Mouse (Mus musculus) liver, embryonic 12.5 days (tissue): Measurements from ENCODE around the gene Cfap43. TPM values are rescaled to one million over a fixed set of nuclear protein-coding genes. Genes with fewer than 3 reads are reported as not detected.

Source experiments
- ATAC-seq: fragments of 200-750 bp; cut with Nextera tagmentation; 2 replicates; pipeline ENCODE4 v1.8.0; 2017; ENCODE audit warnings: moderate number of reproducible peaks, mild to moderate bottlenecking, moderate library complexity
- H3K27ac ChIP-seq: fragments of 300-500 bp; sonication (generic); 2 replicates; pipeline ENCODE4 v1.5.1; 2016; ENCODE audit warnings: mild to moderate bottlenecking
- H3K27me3 ChIP-seq: fragments of 300-500 bp; sonication (generic); replicated peaks from 2 replicates; pipeline ENCODE4 v1.6.1; 2016; ENCODE audit warnings: mild to moderate bottlenecking, moderate library complexity
- H3K36me3 ChIP-seq: fragments of 300-500 bp; sonication (generic); 2 replicates; pipeline ENCODE4 v1.6.1; 2016; ENCODE audit warnings: mild to moderate bottlenecking, moderate library complexity
- H3K4me1 ChIP-seq: fragments of 300-500 bp; sonication (generic); 2 replicates; pipeline ENCODE4 v1.6.1; 2016
- H3K4me2 ChIP-seq: fragments of 300-500 bp; sonication (generic); 2 replicates; pipeline ENCODE4 v1.6.1; 2016; ENCODE audit warnings: mild to moderate bottlenecking, moderate library complexity
- H3K4me3 ChIP-seq: fragments of 300-500 bp; sonication (generic); 2 replicates; pipeline ENCODE4 v1.5.1; 2016; ENCODE audit warnings: mild to moderate bottlenecking, moderate library complexity
- H3K9ac ChIP-seq: fragments of 300-500 bp; sonication (generic); 2 replicates; pipeline ENCODE4 v1.6.1; 2016; ENCODE audit warnings: mild to moderate bottlenecking, moderate library complexity
- H3K9me3 ChIP-seq: fragments of 300-500 bp; sonication (generic); replicated peaks from 2 replicates; pipeline ENCODE4 v1.6.1; 2016; ENCODE audit warnings: mild to moderate bottlenecking, moderate library complexity
- WGBS: fragments of 180-500 bp; shearing (Covaris S2); methylation state at CpG from one replicate; pipeline ENCODE4 v1.1.7; 2016; ENCODE audit not compliant: insufficient replicate concordance; 5-methylcytosine and 5-hydroxymethylcytosine counted together
- polyA plus RNA-seq: library from polyadenylated mRNA; unstranded; fragments of >200 nt; fragmentation: Nextera tagmentation; extraction: Ambion mirVana; gene quantifications from 2 replicates; pipeline ENCODE4 v1.2.1, GENCODE M21; 2016

Cfap43 gene
- polyA plus RNA-seq, 1 experiment from 2014 or later, result 0.04 TPM

DNA sequence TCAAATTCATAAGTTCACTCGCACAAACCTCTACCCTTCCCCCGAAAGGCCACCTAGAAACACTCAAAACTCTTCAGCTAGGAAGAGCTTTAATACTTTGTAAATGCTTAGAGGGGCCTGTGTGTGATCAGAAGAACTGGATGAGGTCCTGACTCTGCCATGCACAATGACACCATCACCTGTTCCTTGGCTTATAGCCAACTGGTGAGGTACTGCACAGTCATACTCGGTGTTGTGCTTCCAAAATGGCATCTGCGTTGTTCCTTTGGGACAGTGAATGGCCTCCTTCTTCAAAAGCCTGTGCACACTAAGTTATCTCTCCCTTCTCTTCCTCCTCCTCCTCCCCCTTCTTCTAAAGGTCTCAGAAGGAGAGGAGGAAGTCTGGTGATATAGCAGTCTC is 8.3 kb downstream of the Cfap43 start:
- H3K4me2 ChIP-seq, result 0 out of 2 replicates have a peak overlapping the region, but pooled peaks have one; percentile 46
- 71% methylated on average over 4 of the region's 4 CpGs for WGBS
- no peak overlapping the region for H3K4me3 ChIP-seq
- H3K4me1 ChIP-seq, result peaks cover 53% of the 10 kb centered on the region
- H3K27me3 ChIP-seq, result no peaks in the 10 kb centered on the region
- H3K36me3 ChIP-seq, result peaks cover 20% of the 10 kb centered on the region
- no peak for ATAC-seq
- no peak overlapping the region for H3K9ac ChIP-seq
- H3K27ac ChIP-seq, result peak overlapping the region; percentile 36; the same call in 1 of the 2 replicates
- no peaks in the 10 kb centered on the region for H3K9me3 ChIP-seq

DNA sequence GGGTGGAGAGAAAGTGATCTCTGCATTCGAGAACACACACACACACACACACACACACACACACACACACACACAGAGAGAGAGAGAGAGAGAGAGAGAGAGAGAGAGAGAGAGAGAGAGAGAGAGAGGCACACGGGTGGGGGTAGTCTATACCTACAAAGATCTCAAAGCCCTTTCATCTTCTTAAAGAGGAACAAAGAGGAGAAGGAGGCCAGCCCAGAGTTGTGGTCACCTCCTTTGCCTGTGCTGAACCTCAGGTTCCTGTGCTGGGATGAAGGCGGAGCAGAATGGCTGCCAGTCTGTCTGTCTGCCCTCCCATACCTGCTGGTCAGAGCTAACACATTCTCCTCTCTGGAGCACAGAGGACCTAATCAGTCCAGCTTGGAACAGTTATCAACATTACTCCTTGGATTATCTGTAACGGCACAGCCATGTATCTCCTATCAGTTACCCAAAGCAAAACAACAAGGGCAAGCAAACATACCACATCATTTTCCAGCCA is 8.9 kb downstream of the Cfap43 start:
- H3K9ac ChIP-seq, result 0 out of 2 replicates have a peak overlapping the region, but pooled peaks have one; percentile 24
- no peaks in the 10 kb centered on the region for H3K9me3 ChIP-seq
- peak overlapping the region; percentile 36; the same call in 1 of the 2 replicates for H3K27ac ChIP-seq
- H3K4me1 ChIP-seq, result peaks cover 56% of the 10 kb centered on the region
- peak overlapping the region; percentile 46 for H3K4me2 ChIP-seq
- peak overlapping the region; percentile 19; the same call in 1 of the 2 replicates for H3K4me3 ChIP-seq
- 42% methylated on average over 2 of the region's 4 CpGs for WGBS
- H3K36me3 ChIP-seq, result peaks cover 20% of the 10 kb centered on the region
- H3K27me3 ChIP-seq, result no peaks in the 10 kb centered on the region
- ATAC-seq, result peak; percentile 63

GRCm38 (mm10) chr19:47909387-47910116 is 9.5 kb downstream of the Cfap43 start:
- Histone ChIP-seq H3K4me3 (peak overlapping the region; percentile 19), H3K4me1 (peaks cover 56% of the 10 kb centered on the region), H3K36me3 (peaks cover 20% of the 10 kb centered on the region), H3K27ac (peak overlapping the region; percentile 36; the same call in 1 of the 2 replicates), H3K9me3 (no peaks in the 10 kb centered on the region), H3K9ac (0 out of 2 replicates have a peak overlapping the region, but pooled peaks have one; percentile 24), H3K27me3 (no peaks in the 10 kb centered on the region), H3K4me2 (peak overlapping the region; percentile 46)
- 28% methylated on average over 10 of the region's 10 CpGs for WGBS
- ATAC-seq, result no peak

- H3K4me2 ChIP-seq, result peak overlapping the region; percentile 46
- ATAC-seq, result no peak
- no peak overlapping the region for H3K9ac ChIP-seq
- H3K4me1 ChIP-seq, result peaks cover 56% of the 10 kb centered on the region
- H3K27me3 ChIP-seq, result no peaks in the 10 kb centered on the region
- 49% methylated on average over 6 of the region's 6 CpGs for WGBS
- H3K4me3 ChIP-seq, result no peak overlapping the region
- H3K27ac ChIP-seq, result no peak overlapping the region
- peaks cover 20% of the 10 kb centered on the region for H3K36me3 ChIP-seq
- H3K9me3 ChIP-seq, result no peaks in the 10 kb centered on the region
Measured at GRCm38 (mm10) chr19:47908961-47909371, 10.1 kb downstream of the Cfap43 start.

DNA sequence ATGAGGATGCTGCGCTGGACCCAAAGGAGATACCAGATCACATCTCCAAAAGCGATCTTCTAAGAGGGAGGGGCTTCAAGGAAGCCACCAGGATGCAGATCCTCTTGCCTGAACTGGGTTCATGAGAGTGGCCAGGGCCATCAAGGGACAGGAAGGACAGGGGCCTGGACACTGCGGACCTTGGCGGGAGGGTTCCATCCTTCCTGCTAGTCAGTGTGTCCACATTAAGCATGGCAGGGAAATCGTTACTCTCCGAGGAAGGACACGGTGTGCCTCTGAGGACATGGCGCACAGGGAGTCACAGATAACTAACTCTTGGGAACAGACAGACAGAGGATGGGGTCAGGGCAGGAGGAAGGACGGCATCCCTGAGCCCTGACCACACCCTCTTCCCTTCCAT is 11.5 kb downstream of the Cfap43 start:
- no peak for ATAC-seq
- WGBS, result 89% methylated on average over 9 of the region's 9 CpGs

DNA sequence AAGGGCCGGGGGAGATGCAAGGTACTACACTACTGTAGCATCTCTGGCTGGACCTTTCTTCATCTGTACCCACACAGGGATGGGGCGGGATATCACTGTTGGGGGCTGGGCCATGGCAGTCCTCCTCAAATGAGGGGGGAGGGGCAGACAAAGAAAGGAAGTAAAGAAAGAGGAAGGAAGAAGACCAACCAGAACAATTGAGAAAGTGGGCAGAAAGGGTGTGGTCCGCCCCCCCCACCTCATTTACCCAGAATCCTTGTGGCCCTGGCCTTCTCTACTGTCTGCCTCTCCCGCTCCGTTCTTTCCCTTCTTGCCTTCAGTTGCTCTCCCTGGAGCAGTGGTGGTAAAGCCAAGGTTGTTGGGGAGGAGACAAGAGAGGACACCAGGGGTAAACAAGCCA is 13.5 kb downstream of the Cfap43 start:
- no peaks in the 10 kb centered on the region for H3K27me3 ChIP-seq
- WGBS, result 60% methylated on average over 5 of the region's 5 CpGs
- ATAC-seq, result no peak
- no peak overlapping the region for H3K9ac ChIP-seq
- H3K36me3 ChIP-seq, result peaks cover 7% of the 10 kb centered on the region; the same call in 1 of the 2 replicates
- H3K9me3 ChIP-seq, result no peaks in the 10 kb centered on the region
- peaks cover 76% of the 10 kb centered on the region for H3K4me1 ChIP-seq
- H3K4me2 ChIP-seq, result no peak overlapping the region
- no peak overlapping the region for H3K27ac ChIP-seq
- no peak overlapping the region for H3K4me3 ChIP-seq

More for the DNA sequence above, 11.5 kb downstream of the Cfap43 start:
- Histone ChIP-seq H3K27ac (no peak overlapping the region), H3K36me3 (peaks cover 20% of the 10 kb centered on the region), H3K4me1 (peaks cover 70% of the 10 kb centered on the region), H3K4me2 (no peak overlapping the region), H3K9ac (no peak overlapping the region), H3K4me3 (no peak overlapping the region), H3K27me3 (no peaks in the 10 kb centered on the region), H3K9me3 (no peaks in the 10 kb centered on the region)

DNA sequence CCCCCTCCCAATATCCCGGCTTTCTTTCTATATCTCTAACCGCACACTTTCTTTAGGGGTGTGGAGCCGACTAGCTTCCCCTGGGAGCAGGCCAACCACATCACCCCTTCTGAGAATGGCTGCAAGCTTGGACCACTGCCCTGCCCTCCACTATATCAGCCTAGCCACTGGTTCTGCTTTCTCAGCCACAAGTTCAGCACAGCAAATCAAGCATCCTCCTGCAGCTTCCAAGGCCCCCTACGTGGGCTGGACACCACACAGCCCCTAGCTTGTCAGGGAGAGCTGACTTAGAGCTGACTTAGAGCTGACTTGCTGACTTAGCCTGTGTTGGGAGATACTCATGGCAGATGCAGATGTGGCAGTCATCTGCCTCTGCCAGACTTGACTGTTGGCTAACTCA is 14.0 kb downstream of the Cfap43 start:
- Histone ChIP-seq H3K9me3 (no peaks in the 10 kb centered on the region), H3K27ac (no peak overlapping the region), H3K9ac (no peak overlapping the region), H3K36me3 (peaks cover 7% of the 10 kb centered on the region; the same call in 1 of the 2 replicates), H3K4me2 (no peak overlapping the region), H3K4me3 (no peak overlapping the region), H3K4me1 (peaks cover 76% of the 10 kb centered on the region), H3K27me3 (no peaks in the 10 kb centered on the region)
- no peak for ATAC-seq
- 50% methylated on average over 4 of the region's 4 CpGs for WGBS

DNA sequence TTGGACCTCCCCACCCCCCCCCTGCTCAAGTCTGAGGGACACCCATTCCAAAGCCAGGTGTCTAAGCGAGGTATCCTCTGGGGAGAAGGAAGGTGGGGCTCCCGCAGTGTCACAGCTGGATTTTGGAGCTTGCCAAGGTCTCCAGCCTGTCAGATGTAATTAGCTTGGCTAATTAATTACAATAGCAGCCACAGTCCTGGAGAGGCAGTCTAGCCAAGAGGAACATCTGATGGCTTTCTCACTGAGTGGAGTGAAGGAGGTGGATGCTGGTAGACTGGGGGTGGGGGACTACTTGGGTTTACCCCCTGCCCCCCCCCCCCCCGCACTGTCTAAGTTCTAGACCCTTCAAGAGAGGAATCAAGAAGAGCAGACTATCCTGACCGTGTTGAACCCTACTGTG is 15.4 kb downstream of the Cfap43 start:
- Histone ChIP-seq H3K36me3 (peaks cover 7% of the 10 kb centered on the region; the same call in 1 of the 2 replicates), H3K4me2 (no peak overlapping the region), H3K4me1 (peaks cover 76% of the 10 kb centered on the region), H3K9ac (no peak overlapping the region), H3K9me3 (no peaks in the 10 kb centered on the region), H3K4me3 (no peak overlapping the region), H3K27me3 (no peaks in the 10 kb centered on the region), H3K27ac (no peak overlapping the region)
- WGBS, result 70% methylated on average over 4 of the region's 4 CpGs
- ATAC-seq, result no peak

GRCm38 (mm10) chr19:47902316-47903201 is 16.5 kb downstream of the Cfap43 start:
- Histone ChIP-seq H3K4me3 (no peak overlapping the region), H3K4me2 (no peak overlapping the region), H3K27me3 (no peaks in the 10 kb centered on the region), H3K36me3 (peaks cover 8% of the 10 kb centered on the region), H3K27ac (no peak overlapping the region), H3K9me3 (no peaks in the 10 kb centered on the region), H3K4me1 (peaks cover 77% of the 10 kb centered on the region), H3K9ac (no peak overlapping the region)
- no peak for ATAC-seq
- 73% methylated on average over 13 of the region's 13 CpGs for WGBS

DNA sequence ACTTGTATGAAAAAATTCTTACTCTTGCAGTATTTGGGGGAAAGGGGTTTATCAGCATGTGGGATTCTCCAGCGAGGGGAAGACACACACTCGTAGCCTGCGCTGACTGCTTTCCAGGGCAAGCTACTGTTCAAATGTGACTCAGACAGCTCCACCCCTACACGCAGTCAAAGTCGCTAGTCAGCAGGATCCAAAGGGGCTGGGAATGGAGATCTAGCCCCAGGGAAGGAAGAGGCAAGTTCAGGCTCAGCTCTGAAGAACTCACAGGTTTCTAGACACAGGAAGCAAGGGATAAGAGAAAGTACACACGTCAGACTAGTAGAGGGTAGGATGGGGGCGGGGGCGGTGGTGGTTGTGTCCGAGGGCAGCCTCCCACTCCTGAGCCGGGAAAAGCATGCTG is 18.5 kb downstream of the Cfap43 start:
- no peak for ATAC-seq
- Histone ChIP-seq H3K36me3 (peaks cover 24% of the 10 kb centered on the region), H3K9ac (no peak overlapping the region), H3K4me2 (no peak overlapping the region), H3K9me3 (no peaks in the 10 kb centered on the region), H3K27ac (no peak overlapping the region), H3K27me3 (no peaks in the 10 kb centered on the region), H3K4me3 (no peak overlapping the region), H3K4me1 (peaks cover 70% of the 10 kb centered on the region)
- 75% methylated on average over 10 of the region's 10 CpGs for WGBS

GRCm38 (mm10) chr19:47900012-47900411 is 19.1 kb downstream of the Cfap43 start:
- Histone ChIP-seq H3K4me3 (no peak overlapping the region), H3K9me3 (no peaks in the 10 kb centered on the region), H3K4me1 (peaks cover 68% of the 10 kb centered on the region), H3K9ac (no peak overlapping the region), H3K36me3 (peaks cover 29% of the 10 kb centered on the region), H3K4me2 (no peak overlapping the region), H3K27me3 (no peaks in the 10 kb centered on the region), H3K27ac (peak overlapping the region; percentile 32; the same call in 1 of the 2 replicates)
- ATAC-seq, result no peak
- WGBS, result 47% methylated on average over 6 of the region's 6 CpGs
